Mouse (Mus musculus) kidney, adult 2 months (tissue): ENCODE data around the gene Hhat.

Experiments used
- CTCF ChIP-seq: fragments of 200-500 bp; conservative IDR thresholded peaks from 2 replicates; pipeline ENCODE4 v1.5.1; 2011; ENCODE audit warnings: low read depth, mild to moderate bottlenecking, control low read depth, low read length, moderate library complexity, mixed read lengths; ENCODE audit not compliant: insufficient read depth, insufficient read length
- POLR2A ChIP-seq: fragments of 200-500 bp; IDR thresholded peaks from one replicate; pipeline ENCODE4 v1.6.1; 2011; ENCODE audit warnings: low read depth, low read length, control low read depth

GRCm38 (mm10) chr1:192798212-192799164 lies 27.5 kb upstream of the Hhat start:
- no peak for TF ChIP-seq POLR2A
- no peak for TF ChIP-seq CTCF
